Mouse (Mus musculus): ENCODE measurements around the gene Cym.

- TF ChIP-seq CTCF (IDR thresholded peaks at IDR 0.05; ENCODE audit: borderline replicate concordance, insufficient read depth, low read depth, low read length) (no peak), POLR2A (IDR thresholded peaks at IDR 0.05; ENCODE audit: borderline replicate concordance, insufficient read depth, low read length) (no peak)
These were observed 20.0 kb upstream of the Cym start for GRCm38 (mm10) chr3:107241389-107242094.
